Mouse (Mus musculus) megakaryocyte, embryonic 14.5 days (primary cell): Measurements from ENCODE around the gene Krba1. TPM values are rescaled to one million over a fixed set of nuclear protein-coding genes. Genes with fewer than 3 reads are reported as not detected.

Experiments used
- H3K27me3 ChIP-seq: replicated peaks from 2 replicates; pipeline ENCODE3; 2012; ENCODE audit warnings: inconsistent platforms
- H3K36me3 ChIP-seq: replicated peaks from 2 replicates; pipeline ENCODE3; 2012; ENCODE audit warnings: low read length, inconsistent platforms, mixed read lengths
- H3K4me1 ChIP-seq: 2 replicates; pipeline ENCODE4 v1.6.1; 2012; ENCODE audit warnings: inconsistent platforms
- H3K4me3 ChIP-seq: replicated peaks from 2 replicates; pipeline ENCODE3; 2012; ENCODE audit warnings: moderate library complexity, mild to moderate bottlenecking, inconsistent platforms
- H3K9me3 ChIP-seq: 2 replicates; pipeline ENCODE4 v1.6.1; 2012; ENCODE audit warnings: inconsistent platforms
- FLI1 ChIP-seq: IDR thresholded peaks from 2 replicates; pipeline ENCODE4 v1.6.1; 2012; ENCODE audit warnings: low read length, inconsistent platforms, mixed read lengths
- GATA1 ChIP-seq: IDR thresholded peaks from 3 replicates; pipeline ENCODE4 v1.6.1; 2012; ENCODE audit warnings: mixed read lengths, low read length, inconsistent platforms, borderline replicate concordance
- polyA plus RNA-seq: library from polyadenylated mRNA; stranded (reverse); fragments of >175 nt; gene quantifications from 2 replicates; pipeline ENCODE4 v1.2.3, GENCODE M21; 2012; ENCODE audit warnings: low replicate concordance; ENCODE audit not compliant: insufficient read depth

Krba1 gene
- polyA plus RNA-seq, 1 experiment = 1.0 TPM

- Histone ChIP-seq H3K4me3 (peak overlapping the region; percentile 48), H3K4me1 (peaks cover 21% of the 10 kb centered on the region)
- TF ChIP-seq GATA1 (no peak), FLI1 (no peak)
Measured at GRCm38 (mm10) chr6:48420647-48421046, 25.3 kb downstream of the Krba1 start.

GRCm38 (mm10) chr6:48423336-48423735 is 27.9 kb downstream of the Krba1 start:
- Histone ChIP-seq H3K27me3 (peaks cover 37% of the 10 kb centered on the region), H3K36me3 (no peaks in the 10 kb centered on the region), H3K4me1 (peaks cover 21% of the 10 kb centered on the region), H3K9me3 (no peaks in the 10 kb centered on the region), H3K4me3 (no peak overlapping the region)
- TF ChIP-seq FLI1 = no peak
- TF ChIP-seq GATA1 = no peak

More at GRCm38 (mm10) chr6:48420647-48421046, 25.3 kb downstream of the Krba1 start:
- H3K36me3 ChIP-seq = no peaks in the 10 kb centered on the region
- peaks cover 43% of the 10 kb centered on the region for H3K27me3 ChIP-seq
- H3K9me3 ChIP-seq = no peaks in the 10 kb centered on the region

- no peaks in the 10 kb centered on the region for H3K9me3 ChIP-seq
- TF ChIP-seq GATA1 = no peak
- no peak for TF ChIP-seq FLI1
- peaks cover 16% of the 10 kb centered on the region for H3K4me1 ChIP-seq
- H3K27me3 ChIP-seq = peaks cover 31% of the 10 kb centered on the region
- H3K4me3 ChIP-seq = no peak overlapping the region
- no peaks in the 10 kb centered on the region for H3K36me3 ChIP-seq
Measured at GRCm38 (mm10) chr6:48424074-48424473, 28.7 kb downstream of the Krba1 start.

GRCm38 (mm10) chr6:48426956-48427355 is 31.6 kb downstream of the Krba1 start:
- Histone ChIP-seq H3K9me3 (no peaks in the 10 kb centered on the region), H3K36me3 (no peaks in the 10 kb centered on the region), H3K4me3 (no peak overlapping the region), H3K4me1 (no peaks in the 10 kb centered on the region), H3K27me3 (peaks cover 33% of the 10 kb centered on the region)
- TF ChIP-seq FLI1 = no peak
- TF ChIP-seq GATA1 = no peak

GRCm38 (mm10) chr6:48428769-48429557 is 33.6 kb downstream of the Krba1 start:
- Histone ChIP-seq H3K27me3 (peaks cover 29% of the 10 kb centered on the region), H3K9me3 (no peaks in the 10 kb centered on the region), H3K4me1 (no peaks in the 10 kb centered on the region), H3K4me3 (no peak overlapping the region), H3K36me3 (no peaks in the 10 kb centered on the region)
- TF ChIP-seq FLI1 (no peak), GATA1 (no peak)

- Histone ChIP-seq H3K4me3 (no peak overlapping the region), H3K27me3 (peaks cover 30% of the 10 kb centered on the region), H3K36me3 (no peaks in the 10 kb centered on the region), H3K9me3 (no peaks in the 10 kb centered on the region), H3K4me1 (no peaks in the 10 kb centered on the region)
- TF ChIP-seq GATA1 (no peak), FLI1 (no peak)
Measured at GRCm38 (mm10) chr6:48430748-48431147, 35.4 kb downstream of the Krba1 start.

- H3K4me3 ChIP-seq = no peak overlapping the region
- H3K36me3 ChIP-seq = peaks cover 4% of the 10 kb centered on the region
- peaks cover 5% of the 10 kb centered on the region for H3K9me3 ChIP-seq
- peaks cover 28% of the 10 kb centered on the region for H3K27me3 ChIP-seq
- no peaks in the 10 kb centered on the region for H3K4me1 ChIP-seq
- TF ChIP-seq FLI1 = no peak
- TF ChIP-seq GATA1 = no peak
Measured at GRCm38 (mm10) chr6:48432893-48433816, 37.8 kb downstream of the Krba1 start.

- H3K4me1 ChIP-seq = no peaks in the 10 kb centered on the region
- H3K4me3 ChIP-seq = no peak overlapping the region
- TF ChIP-seq FLI1 = no peak
- TF ChIP-seq GATA1 = no peak
- H3K9me3 ChIP-seq = peaks cover 18% of the 10 kb centered on the region
- peaks cover 27% of the 10 kb centered on the region for H3K27me3 ChIP-seq
- peaks cover 14% of the 10 kb centered on the region for H3K36me3 ChIP-seq
Measured at GRCm38 (mm10) chr6:48434651-48435050, 39.3 kb downstream of the Krba1 start.

GRCm38 (mm10) chr6:48435111-48435510 is 39.7 kb downstream of the Krba1 start:
- H3K4me3 ChIP-seq = no peak overlapping the region
- H3K27me3 ChIP-seq = peaks cover 28% of the 10 kb centered on the region
- H3K9me3 ChIP-seq = peaks cover 20% of the 10 kb centered on the region
- no peaks in the 10 kb centered on the region for H3K4me1 ChIP-seq
- no peak for TF ChIP-seq GATA1
- TF ChIP-seq FLI1 = no peak
- H3K36me3 ChIP-seq = peaks cover 14% of the 10 kb centered on the region

- H3K9me3 ChIP-seq = peaks cover 23% of the 10 kb centered on the region
- no peaks in the 10 kb centered on the region for H3K4me1 ChIP-seq
- H3K36me3 ChIP-seq = peaks cover 16% of the 10 kb centered on the region
- TF ChIP-seq GATA1 (no peak), FLI1 (no peak)
- peaks cover 28% of the 10 kb centered on the region for H3K27me3 ChIP-seq
- no peak overlapping the region for H3K4me3 ChIP-seq
Measured at GRCm38 (mm10) chr6:48435706-48436349, 40.4 kb downstream of the Krba1 start.
